Mouse (Mus musculus) olfactory bulb, adult 2 months (tissue): ENCODE measurements around the gene Mrps6.

Experiments
- CTCF ChIP-seq: fragments of 200-500 bp; IDR thresholded peaks from 2 replicates; pipeline ENCODE4 v1.5.1; 2012; ENCODE audit warnings: low read depth, mild to moderate bottlenecking, low read length, moderate library complexity; ENCODE audit not compliant: insufficient read depth
- POLR2A ChIP-seq: fragments of 200-500 bp; IDR thresholded peaks from 2 replicates; pipeline ENCODE4 v1.6.1; 2012; ENCODE audit warnings: mild to moderate bottlenecking, low read depth, low read length, moderate library complexity; ENCODE audit not compliant: insufficient read depth

GRCm38 (mm10) chr16:92148367-92148728 lies 90.3 kb downstream of the Mrps6 start:
- TF ChIP-seq POLR2A (no peak), CTCF (no peak)
